Mouse (Mus musculus) macrophage (primary cell): ENCODE measurements around the gene 1700001O22Rik. TPM values are rescaled to one million over a fixed set of nuclear protein-coding genes. Genes with fewer than 3 reads are reported as not detected.

Experiments used
- H3K27ac ChIP-seq: fragments of 350-480 bp; formaldehyde crosslinking; 2 replicates; pipeline ENCODE4 v1.9.0; 2021
- H3K36me3 ChIP-seq: fragments of 350-480 bp; formaldehyde crosslinking; 2 replicates; pipeline ENCODE4 v1.9.0; 2021; ENCODE audit errors: inconsistent target
- H3K4me3 ChIP-seq: fragments of 350-480 bp; formaldehyde crosslinking; 2 replicates; pipeline ENCODE4 v1.9.0; 2021; ENCODE audit errors: inconsistent target
- H3K79me2 ChIP-seq: fragments of 350-480 bp; formaldehyde crosslinking; 2 replicates; pipeline ENCODE4 v1.9.0; 2021; ENCODE audit errors: inconsistent target
- WGBS: methylation state at CpG from one replicate; pipeline ENCODE4 v1.1.7; 2026; ENCODE audit warnings: inconsistent platforms; ENCODE audit not compliant: missing documents; 5-methylcytosine and 5-hydroxymethylcytosine counted together
- polyA plus RNA-seq: library from polyadenylated mRNA; stranded (reverse); fragments of 250-400 nt; gene quantifications from 3 replicates; pipeline ENCODE4 v1.2.4, GENCODE M21; 2018; ENCODE audit warnings: inconsistent platforms

Gene 1700001O22Rik
- polyA plus RNA-seq, 1 experiment from 2014 or later, result not detected

GRCm38 (mm10) chr2:30801067-30801852 lies 2.2 kb downstream of the 1700001O22Rik start:
- no peaks in the 10 kb centered on the region for H3K36me3 ChIP-seq
- WGBS, result 2% methylated on average over 76 of the region's 77 CpGs
- H3K4me3 ChIP-seq, result no peak overlapping the region
- no peaks in the 10 kb centered on the region for H3K79me2 ChIP-seq
- H3K27ac ChIP-seq, result no peak overlapping the region

- H3K79me2 ChIP-seq, result no peaks in the 10 kb centered on the region
- no peak overlapping the region for H3K27ac ChIP-seq
- no peak overlapping the region for H3K4me3 ChIP-seq
- no peaks in the 10 kb centered on the region for H3K36me3 ChIP-seq
- WGBS, result 62% methylated on average over 6 of the region's 7 CpGs
Observed at GRCm38 (mm10) chr2:30800671-30801066, 2.8 kb downstream of the 1700001O22Rik start.

GRCm38 (mm10) chr2:30799456-30799855 lies 4.0 kb downstream of the 1700001O22Rik start:
- Histone ChIP-seq H3K27ac (no peak overlapping the region), H3K79me2 (no peaks in the 10 kb centered on the region), H3K36me3 (no peaks in the 10 kb centered on the region), H3K4me3 (no peak overlapping the region)
- 93% methylated on average over 3 of the region's 3 CpGs for whole genome bisulfite sequencing

GRCm38 (mm10) chr2:30796382-30796781 lies 7.1 kb downstream of the 1700001O22Rik start:
- WGBS, result 4% methylated on average over 9 of the region's 11 CpGs
- Histone ChIP-seq H3K36me3 (no peaks in the 10 kb centered on the region), H3K79me2 (no peaks in the 10 kb centered on the region), H3K4me3 (peak overlapping the region; percentile 10), H3K27ac (no peak overlapping the region)

GRCm38 (mm10) chr2:30795889-30796275 lies 7.6 kb downstream of the 1700001O22Rik start:
- Histone ChIP-seq H3K79me2 (no peaks in the 10 kb centered on the region), H3K4me3 (0 out of 2 replicates have a peak overlapping the region, but pooled peaks have one; percentile 10), H3K36me3 (no peaks in the 10 kb centered on the region), H3K27ac (no peak overlapping the region)
- 84% methylated on average over 5 of the region's 5 CpGs for WGBS

GRCm38 (mm10) chr2:30795271-30795888 lies 8.1 kb downstream of the 1700001O22Rik start:
- Histone ChIP-seq H3K4me3 (peak overlapping the region; percentile 9; the same call in 1 of the 2 replicates), H3K79me2 (no peaks in the 10 kb centered on the region), H3K36me3 (no peaks in the 10 kb centered on the region), H3K27ac (no peak overlapping the region)
- 80% methylated on average over 7 of the region's 7 CpGs for whole genome bisulfite sequencing

GRCm38 (mm10) chr2:30794179-30795108 lies 9.0 kb downstream of the 1700001O22Rik start:
- Histone ChIP-seq H3K36me3 (no peaks in the 10 kb centered on the region), H3K27ac (no peak overlapping the region), H3K79me2 (no peaks in the 10 kb centered on the region), H3K4me3 (peak overlapping the region; percentile 9; the same call in 1 of the 2 replicates)
- 5% methylated on average over 45 of the region's 48 CpGs for WGBS

GRCm38 (mm10) chr2:30792061-30792460 lies 11.4 kb downstream of the 1700001O22Rik start:
- Histone ChIP-seq H3K27ac (no peak overlapping the region), H3K79me2 (no peaks in the 10 kb centered on the region), H3K4me3 (no peak overlapping the region), H3K36me3 (no peaks in the 10 kb centered on the region)
- 92% methylated on average over 7 of the region's 7 CpGs for WGBS

- Histone ChIP-seq H3K27ac (no peak overlapping the region), H3K4me3 (no peak overlapping the region), H3K36me3 (no peaks in the 10 kb centered on the region), H3K79me2 (no peaks in the 10 kb centered on the region)
- WGBS, result 56% methylated on average over 4 of the region's 4 CpGs
Observed at GRCm38 (mm10) chr2:30787466-30787865, 16.0 kb downstream of the 1700001O22Rik start.

GRCm38 (mm10) chr2:30784078-30784994 lies 19.1 kb downstream of the 1700001O22Rik start:
- no peak overlapping the region for H3K27ac ChIP-seq
- no peak overlapping the region for H3K4me3 ChIP-seq
- WGBS, result 27% methylated on average over 36 of the region's 40 CpGs
- no peaks in the 10 kb centered on the region for H3K79me2 ChIP-seq
- H3K36me3 ChIP-seq, result no peaks in the 10 kb centered on the region

GRCm38 (mm10) chr2:30783346-30783745 lies 20.1 kb downstream of the 1700001O22Rik start:
- 13% methylated on average over 3 of the region's 13 CpGs for WGBS
- Histone ChIP-seq H3K4me3 (no peak overlapping the region), H3K36me3 (no peaks in the 10 kb centered on the region), H3K27ac (peak overlapping the region; percentile 49), H3K79me2 (no peaks in the 10 kb centered on the region)

- Histone ChIP-seq H3K27ac (peak overlapping the region; percentile 49), H3K4me3 (no peak overlapping the region)
- 75% methylated on average over 8 of the region's 8 CpGs for WGBS
Observed at GRCm38 (mm10) chr2:30782312-30783290, 20.9 kb downstream of the 1700001O22Rik start.

GRCm38 (mm10) chr2:30779241-30779640 lies 24.2 kb downstream of the 1700001O22Rik start:
- no peak overlapping the region for H3K4me3 ChIP-seq
- whole genome bisulfite sequencing, result 74% methylated on average over 5 of the region's 5 CpGs
- H3K27ac ChIP-seq, result no peak overlapping the region
- no peaks in the 10 kb centered on the region for H3K36me3 ChIP-seq
- H3K79me2 ChIP-seq, result no peaks in the 10 kb centered on the region

More at GRCm38 (mm10) chr2:30782312-30783290, 20.9 kb downstream of the 1700001O22Rik start:
- no peaks in the 10 kb centered on the region for H3K79me2 ChIP-seq
- H3K36me3 ChIP-seq, result no peaks in the 10 kb centered on the region
